Mouse (Mus musculus) left cerebral cortex, postnatal 36 days (tissue): ENCODE measurements around the gene Adtrp. TPM values are rescaled to one million over a fixed set of nuclear protein-coding genes. Genes with fewer than 3 reads are reported as not detected.
A peak's percentile ranks its signal among the peaks of the same experiment; 100 is the strongest.

Experiments
- DNase-seq, 2 experiments: peaks; one replicate each; pipeline ENCODE4 v3.0.0; 2021 to 2022; ENCODE audit warnings: low spot score in 2 of 2, mixed read lengths in 1 of 2
- intact Hi-C: fragments of 180-260 bp; cut with DNase I; formaldehyde crosslinking; loops from one replicate; pipeline ENCODE4 v1.15.1; 2025
- total RNA-seq, 2 experiments: library from RNA; stranded (reverse); gene quantifications; 2 replicates each; pipeline ENCODE4 v1.2.3; 2021

Adtrp gene
- total RNA-seq, 2 experiments from 2014 or later = 0.16 to 0.59 TPM

DNA sequence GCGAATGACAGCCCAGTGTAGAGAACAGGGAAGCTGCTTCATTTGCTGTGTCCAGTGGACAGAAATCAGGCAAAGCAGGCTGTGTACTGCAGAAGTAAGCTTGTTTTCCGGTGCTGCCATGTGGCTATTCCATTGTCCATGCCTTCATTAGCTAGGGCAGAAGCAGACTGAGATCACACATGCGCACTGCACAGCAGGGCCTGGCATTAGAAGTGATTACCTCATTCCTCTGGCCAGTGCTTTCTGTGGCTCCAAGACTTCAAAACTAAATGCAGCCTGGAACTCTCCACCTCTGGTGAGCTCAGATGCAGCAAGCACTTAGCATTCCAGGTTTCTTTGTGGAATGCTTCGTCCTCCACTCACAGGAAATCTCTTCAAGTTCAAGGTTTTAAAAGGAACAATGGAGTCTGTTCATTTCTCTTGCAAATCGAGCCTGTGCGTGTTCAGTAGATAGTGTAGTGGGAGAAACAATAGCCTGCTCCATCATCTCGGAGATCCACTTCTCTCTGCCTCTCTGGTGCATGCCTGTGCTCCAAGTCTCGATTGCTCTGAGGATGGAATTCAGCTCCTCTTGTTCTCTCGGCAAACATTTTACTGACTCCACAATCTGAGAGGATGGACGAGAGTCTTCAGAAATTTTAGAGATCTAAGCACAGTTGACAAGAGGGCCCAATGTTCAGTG, 109.7 kb downstream of the Adtrp start:
- DNase-seq = no peak

DNA sequence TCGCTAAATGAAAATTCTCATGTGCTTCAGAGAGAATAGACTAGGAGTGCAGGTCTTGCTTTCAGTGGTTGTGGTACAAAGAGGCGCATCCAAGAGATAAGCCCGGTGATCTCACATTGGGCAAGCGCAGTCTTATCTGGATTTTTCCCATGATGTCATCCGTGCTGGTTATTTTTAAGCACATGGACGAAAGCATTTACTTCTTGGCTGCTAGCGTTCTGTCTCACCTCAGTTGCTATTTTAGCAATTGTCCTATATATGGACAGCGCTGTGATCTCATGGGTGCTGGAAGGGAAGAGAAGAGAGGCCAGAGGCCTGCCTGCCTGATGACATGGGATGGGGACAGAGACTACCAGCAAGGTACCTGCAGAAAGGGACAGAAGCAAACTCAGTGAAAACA, 117.8 kb downstream of the Adtrp start:
- no peak for DNase-seq
- intact Hi-C loops = no loop called here

More for the DNA sequence above, 109.7 kb downstream of the Adtrp start:
- intact Hi-C loops = no loop called here

DNA sequence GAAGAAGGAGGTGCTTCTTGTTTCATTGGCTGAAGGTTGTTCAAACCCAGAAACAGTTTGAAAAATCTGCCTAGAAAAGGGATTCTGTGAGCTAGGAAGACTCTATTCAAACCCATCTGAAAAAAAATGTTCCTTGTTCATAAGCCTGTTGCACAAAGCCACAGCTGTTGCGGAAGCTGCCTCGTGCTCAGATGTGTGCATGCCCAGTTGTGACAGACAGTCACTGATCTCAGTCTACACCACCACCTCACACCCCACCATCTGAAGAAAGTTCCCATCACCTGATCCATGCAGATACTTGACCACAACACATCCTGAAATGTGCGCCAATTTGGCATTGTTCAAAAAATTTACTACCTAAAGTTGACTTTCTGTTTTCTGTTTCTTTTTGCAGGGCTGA, 119.7 kb downstream of the Adtrp start:
- intact Hi-C loops = no loop called here

DNA sequence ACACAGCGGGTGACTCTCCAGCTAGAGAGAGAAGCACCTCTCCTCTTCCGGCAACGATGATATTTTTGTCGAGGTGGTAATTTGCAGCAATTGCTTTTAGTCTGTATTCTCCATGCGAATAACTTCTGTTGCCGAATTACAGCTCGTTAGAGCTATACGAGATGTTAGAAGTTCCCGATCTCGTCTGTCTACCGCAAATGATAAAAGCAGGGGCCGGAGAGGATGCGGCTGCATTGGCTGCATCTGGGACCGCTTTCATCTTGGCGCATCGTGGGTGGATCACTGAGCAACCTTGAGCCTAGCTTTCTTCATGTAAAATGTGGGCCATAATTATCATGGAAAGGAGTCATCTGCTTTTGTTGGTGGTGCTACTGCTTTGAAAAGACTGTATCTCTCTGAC, 128.2 kb downstream of the Adtrp start:
- intact Hi-C loops = no loop called here
- peak; percentile 43 to 50 for DNase-seq

More for the DNA sequence above, 119.7 kb downstream of the Adtrp start:
- DNase-seq = no peak

DNA sequence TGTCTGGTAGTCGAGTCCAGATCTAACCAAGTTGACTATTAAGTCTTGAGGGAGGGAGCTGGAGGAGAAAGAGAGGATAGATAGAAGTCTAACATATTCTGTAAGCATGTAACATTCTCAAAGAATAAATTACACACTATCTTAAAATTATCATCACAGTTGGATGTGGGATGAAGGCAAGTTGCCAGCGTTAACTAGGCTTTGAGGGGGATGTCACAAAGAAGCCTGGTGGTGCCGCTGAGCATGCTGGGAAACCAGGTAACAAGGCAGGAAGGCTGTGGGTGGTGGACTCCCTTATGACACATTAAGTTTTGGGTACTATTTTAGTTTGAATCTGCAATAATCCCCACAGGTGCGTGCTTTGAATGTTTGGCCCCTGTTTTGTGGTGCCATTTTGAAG, 129.4 kb downstream of the Adtrp start:
- intact Hi-C loops = no loop called here

More for the DNA sequence above, 129.4 kb downstream of the Adtrp start:
- peak; percentile 25 to 46 for DNase-seq

Other genes with a start within 250 kb of the Adtrp start
- 10 to 100 TPM; 84.3 to 86.1 TPM for gene Tmem170b, start 241.8 kb downstream of the Adtrp start, total RNA-seq
- 10 to 100 TPM; 60.9 to 61.3 TPM for gene Hivep1, start 204.3 kb upstream of the Adtrp start, total RNA-seq